Mouse (Mus musculus): Measurements from ENCODE around the gene Olfr954.

The Olfr954 gene
- long read RNA-seq, experiment 1: 0 reads
- long read RNA-seq, experiment 2: 0 reads

- intact Hi-C loops (cut with DNase I): no loop called here
These were observed at the start of gene Olfr954 for GRCm38 (mm10) chr9:39456401-39456800. Gene Olfr954 (plus strand): TSS chr9:39456701.

GRCm38 (mm10) chr9:39427048-39427447, 29.5 kb upstream of the Olfr954 start, which contains the start of gene Olfr952:
Gene Olfr952 (minus strand): TSS chr9:39427148.
- intact Hi-C loops (cut with DNase I): no loop called here

GRCm38 (mm10) chr9:39471844-39472243, 15.3 kb downstream of the Olfr954 start, which contains the start of gene Olfr955:
Gene Olfr955 (minus strand): TSS chr9:39471944.
- intact Hi-C loops (cut with DNase I): loop anchor here (5.0 kb wide), 1 partner anchor 40 kb away; no protein-coding TSS in a partner anchor

- intact Hi-C loops (cut with DNase I): no loop called here
These were observed 37.4 kb downstream of the Olfr954 start, which contains the start of gene Olfr44 for GRCm38 (mm10) chr9:39493895-39494294. Gene Olfr44 (minus strand): TSS chr9:39493995.

GRCm38 (mm10) chr9:39508998-39509397, 52.5 kb downstream of the Olfr954 start:
- intact Hi-C loops (cut with DNase I): loop anchor here (5.0 kb wide), 1 partner anchor 103 kb away; the partner anchor contains the start of gene Olfr148

GRCm38 (mm10) chr9:39509412-39509811, 52.9 kb downstream of the Olfr954 start:
- intact Hi-C loops (cut with DNase I): loop anchor here (5.0 kb wide), 1 partner anchor 103 kb away; the partner anchor contains the start of gene Olfr148

All from adrenal gland (tissue).